Mouse (Mus musculus) adipocyte (in vitro differentiated cells): ENCODE results near the gene Gjb6.
A peak's percentile ranks its signal among the peaks of the same experiment; 100 is the strongest.

Experiments
- DNase-seq: peaks from one replicate; pipeline ENCODE4 v3.0.0-alpha.2; 2016; ENCODE audit warnings: low spot score

The Gjb6 gene

GRCm38 (mm10) chr14:57133161-57133661 is at the start of gene Gjb6:
TSS of gene Gjb6 (minus strand) at chr14:57133611.
- no peak for DNase-seq

DNA sequence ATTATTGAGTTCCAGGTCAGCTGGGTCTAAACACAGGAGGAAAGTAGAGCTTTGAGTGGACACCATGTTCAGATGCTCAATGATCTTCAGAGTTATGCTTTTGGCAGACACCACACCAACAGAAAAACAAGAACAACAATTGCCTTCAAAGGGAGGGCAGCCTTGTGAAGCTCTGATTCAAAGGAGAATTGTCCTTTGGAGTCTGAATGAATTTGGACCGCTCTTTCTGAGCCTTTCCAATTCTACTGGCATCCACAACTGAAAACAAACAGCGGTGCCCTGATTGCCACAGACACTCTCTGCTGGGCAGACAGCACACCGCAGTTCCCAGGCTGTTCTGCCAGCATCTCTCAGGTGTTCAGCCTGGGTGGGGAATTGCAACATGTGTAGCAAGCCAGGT is 32.1 kb upstream of the Gjb6 start:
- no peak for DNase-seq

DNA sequence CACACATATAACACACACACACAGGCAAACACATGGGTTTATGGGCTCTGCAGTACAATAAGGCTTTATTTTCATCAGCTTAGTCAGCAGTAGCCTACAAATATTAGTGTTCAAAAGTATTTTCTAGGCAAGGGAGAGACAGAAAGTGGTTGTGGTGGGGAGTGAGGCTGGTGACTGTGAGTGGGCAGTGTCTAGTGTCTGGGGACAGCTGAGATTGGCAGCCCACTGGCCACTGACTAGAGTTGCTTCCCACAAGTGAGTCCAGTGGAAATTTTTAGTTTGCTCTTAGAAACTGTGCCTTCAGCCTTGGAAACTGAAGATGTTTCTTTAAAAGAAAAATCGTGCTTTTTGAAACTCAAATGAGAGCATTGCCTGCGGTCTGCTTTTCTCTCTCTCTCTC is 28.4 kb upstream of the Gjb6 start:
- no peak for DNase-seq

DNA sequence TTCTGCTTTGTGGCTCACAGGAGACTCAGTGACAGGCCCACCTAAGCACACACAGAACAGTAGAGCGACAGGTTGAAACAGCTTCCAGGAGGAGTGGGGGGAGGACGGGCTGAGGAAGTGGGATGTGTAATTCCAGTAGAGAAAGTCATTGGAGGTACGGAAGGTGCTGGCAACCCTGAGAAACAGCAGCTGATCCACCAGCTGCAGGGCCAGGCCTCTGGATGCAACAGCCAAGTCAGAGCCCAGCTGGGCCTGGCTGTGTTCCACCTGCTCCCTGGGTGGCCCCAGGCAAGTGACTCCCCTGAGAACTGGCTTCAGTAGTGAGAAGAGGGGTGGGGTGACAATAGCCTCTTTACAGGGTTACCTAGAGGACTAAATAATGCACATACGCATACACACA is 27.8 kb upstream of the Gjb6 start:
- peak; percentile 22 for DNase-seq

DNA sequence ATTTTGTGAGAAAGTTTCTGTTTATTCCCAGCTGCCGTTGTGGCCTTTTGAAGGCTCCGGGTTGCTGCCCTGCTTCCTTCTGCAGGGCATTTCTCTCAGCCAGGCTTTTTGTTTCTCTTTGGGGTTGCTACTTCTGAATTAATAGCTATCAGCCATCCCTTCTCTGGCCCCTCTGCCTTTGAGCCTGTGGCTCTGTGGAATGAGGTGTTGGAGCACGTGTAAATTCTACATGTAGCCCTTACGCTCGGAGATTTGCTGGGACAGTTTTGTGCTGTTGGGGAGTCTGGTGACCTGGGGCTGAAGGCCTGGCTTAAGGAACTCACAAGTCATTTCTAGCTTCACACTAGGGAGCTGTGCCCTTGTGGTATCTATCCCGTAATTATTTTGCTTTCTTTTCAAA is 21.5 kb upstream of the Gjb6 start:
- no peak for DNase-seq

GRCm38 (mm10) chr14:57145741-57146140 is 12.3 kb upstream of the Gjb6 start:
- DNase-seq, result no peak

DNA sequence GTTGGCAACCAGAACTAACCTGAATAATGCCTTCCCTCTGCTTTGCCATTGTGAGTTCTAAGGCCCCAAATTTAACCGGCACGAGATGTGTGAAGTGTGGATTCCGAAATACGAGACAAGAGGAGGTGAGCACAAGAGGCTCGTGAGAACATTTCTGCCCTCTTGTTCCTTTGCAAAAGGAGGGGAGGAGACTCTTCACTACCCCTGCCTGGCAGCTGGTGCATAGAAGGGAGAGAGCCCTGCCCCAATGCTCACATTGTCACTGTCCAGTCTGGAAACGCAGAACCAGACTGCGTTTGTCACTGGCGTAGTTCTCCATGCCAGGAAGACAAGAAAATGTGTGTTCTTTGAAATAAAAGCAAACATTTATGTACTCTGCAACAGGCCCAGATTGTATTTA is 1.9 kb upstream of the Gjb6 start:
- no peak for DNase-seq

GRCm38 (mm10) chr14:57127383-57127782 is 6.0 kb downstream of the Gjb6 start:
- DNase-seq, result no peak

DNA sequence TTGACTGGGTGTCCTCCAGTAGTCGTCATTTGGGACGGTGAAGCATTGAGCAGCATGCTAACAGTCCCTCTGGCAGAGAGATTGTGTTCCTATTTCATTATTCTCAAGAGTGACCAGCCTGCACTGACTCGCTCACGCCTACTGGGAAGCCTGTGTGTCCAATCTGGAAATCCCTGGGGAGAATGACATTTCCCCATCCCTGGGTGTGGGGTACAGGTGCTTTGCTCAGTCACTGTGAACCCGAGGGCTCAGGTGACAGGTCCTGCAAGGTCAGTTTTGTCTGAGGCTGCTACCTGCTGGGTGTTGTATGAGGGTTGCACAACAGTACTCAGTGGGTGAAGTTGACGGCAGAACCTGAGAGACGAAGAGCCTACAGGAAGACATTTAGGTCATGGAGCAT is 11.1 kb downstream of the Gjb6 start:
- DNase-seq, result no peak

- no peak for DNase-seq
These were observed 17.4 kb downstream of the Gjb6 start, which contains the start of gene Gm4491 for GRCm38 (mm10) chr14:57115823-57116544. TSS of gene Gm4491 (minus strand) at chr14:57115883.

DNA sequence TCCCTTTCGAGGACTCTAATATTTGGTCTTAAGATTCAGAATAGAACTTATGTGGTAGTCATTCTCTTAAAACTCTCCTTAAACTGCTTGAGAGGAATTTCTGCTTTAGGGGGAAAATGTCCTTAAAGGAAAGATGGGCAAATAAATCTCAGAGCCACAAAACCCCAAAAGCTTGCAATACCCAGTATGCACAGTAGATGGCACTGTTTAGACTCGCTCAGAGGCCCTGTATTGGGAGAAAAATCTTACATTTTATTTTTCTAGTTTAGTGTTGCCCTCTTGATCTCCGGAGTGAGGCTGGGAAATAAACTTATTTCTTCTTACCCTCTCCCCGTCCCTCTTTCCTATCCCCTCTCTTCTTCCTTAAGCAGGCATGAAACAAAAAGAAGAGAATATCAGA is 24.2 kb downstream of the Gjb6 start:
- peak; percentile 74 for DNase-seq

GRCm38 (mm10) chr14:57107916-57108315 is 25.5 kb downstream of the Gjb6 start:
- no peak for DNase-seq

- DNase-seq, result no peak
These were observed 26.3 kb downstream of the Gjb6 start for GRCm38 (mm10) chr14:57107091-57107490.

DNA sequence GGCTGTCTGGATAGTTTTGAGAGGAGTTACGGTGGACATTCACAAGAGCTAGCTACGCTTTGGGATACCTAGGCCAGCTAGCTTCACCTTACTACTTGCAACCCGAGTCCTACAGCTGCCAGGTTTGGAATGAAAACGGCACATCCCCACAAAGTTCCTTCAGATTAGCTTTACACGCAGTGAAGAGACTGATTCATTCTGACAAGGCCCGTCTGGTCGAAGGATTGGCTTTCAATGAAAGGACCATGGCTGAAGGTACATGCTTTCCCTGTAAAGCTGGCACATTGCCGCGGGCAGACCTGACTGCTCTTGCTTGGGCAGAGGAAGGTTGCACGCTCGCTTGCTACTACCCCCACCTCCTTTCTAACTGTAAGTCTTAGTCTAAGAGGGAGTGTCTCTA is 27.7 kb downstream of the Gjb6 start:
- DNase-seq, result no peak

DNA sequence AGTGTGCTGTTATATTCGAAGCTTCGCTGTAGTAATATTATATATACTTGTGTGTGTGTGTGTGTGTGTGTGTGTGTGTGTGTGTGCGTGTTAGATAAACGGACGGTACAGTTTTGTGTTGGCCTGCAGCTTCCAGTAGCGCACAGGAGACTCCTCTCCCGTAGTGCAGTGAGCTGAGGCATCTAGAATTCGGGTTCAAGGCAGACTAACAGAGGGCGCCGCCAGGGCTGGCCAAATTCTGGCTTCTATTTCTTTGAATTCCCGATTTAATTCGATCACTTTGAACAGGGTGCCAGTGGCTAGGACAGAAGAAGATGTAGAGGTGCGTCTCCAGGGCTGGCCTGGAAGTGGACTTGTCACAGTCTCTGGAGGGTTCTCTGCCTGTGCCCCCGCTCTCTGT is 28.3 kb downstream of the Gjb6 start:
- DNase-seq, result no peak

- no peak for DNase-seq
These were observed 29.0 kb downstream of the Gjb6 start, which contains the start of gene Gjb2 for GRCm38 (mm10) chr14:57104106-57105023. TSS of gene Gjb2 (minus strand) at chr14:57104702.

DNA sequence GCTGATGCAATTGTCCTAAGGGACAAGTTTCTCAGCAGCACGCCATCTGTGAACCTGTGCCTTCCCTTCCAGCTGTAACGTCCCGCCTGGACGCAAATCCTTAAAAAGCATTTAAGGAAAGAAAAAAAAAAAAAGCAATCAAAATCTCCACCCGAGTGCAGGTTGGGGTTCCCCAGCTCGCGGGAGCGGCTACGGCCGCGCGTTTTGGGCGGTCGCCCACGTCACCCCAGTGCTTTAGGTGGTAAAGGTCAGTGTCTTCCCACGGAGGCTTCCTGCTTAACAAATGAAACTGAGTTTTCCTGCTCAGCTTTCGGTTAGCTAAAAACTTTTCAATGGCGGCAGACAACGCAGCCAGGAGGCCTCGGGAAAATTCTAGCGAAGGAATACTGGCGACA is 29.7 kb downstream of the Gjb6 start:
- no peak for DNase-seq

GRCm38 (mm10) chr14:57103121-57103520 is 30.3 kb downstream of the Gjb6 start:
- DNase-seq, result no peak

- DNase-seq, result no peak
These were observed 31.8 kb downstream of the Gjb6 start for GRCm38 (mm10) chr14:57101623-57102022.

- no peak for DNase-seq
These were observed 37.6 kb downstream of the Gjb6 start for GRCm38 (mm10) chr14:57095855-57096254.

GRCm38 (mm10) chr14:57093029-57093428 is 40.4 kb downstream of the Gjb6 start:
- peak; percentile 39 for DNase-seq

DNA sequence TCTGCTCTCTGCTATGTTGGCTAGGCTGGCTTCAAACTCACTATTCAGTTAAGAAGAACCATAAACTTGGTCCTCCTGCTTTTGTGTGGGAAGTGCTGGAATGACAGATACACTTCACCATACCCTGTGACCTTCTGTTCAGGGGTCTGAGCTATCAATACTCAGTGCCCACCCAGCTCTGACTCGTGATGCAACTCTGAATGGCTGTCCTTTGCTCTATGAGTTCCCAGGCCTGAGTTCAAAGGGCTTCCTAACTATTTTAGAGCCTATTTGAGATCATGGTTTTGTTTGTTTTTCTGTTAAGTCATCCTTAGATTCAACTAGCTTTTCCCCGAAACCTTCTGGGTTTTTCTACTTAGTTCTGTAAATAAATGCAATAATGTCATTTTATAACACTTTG is 43.4 kb downstream of the Gjb6 start:
- DNase-seq, result no peak

- no peak for DNase-seq
These were observed 44.3 kb downstream of the Gjb6 start for GRCm38 (mm10) chr14:57089107-57089506.
